Mouse (Mus musculus) kidney, embryonic 16.5 days (tissue): ENCODE measurements around the gene Ttc16. TPM values are rescaled to one million over a fixed set of nuclear protein-coding genes. Genes with fewer than 3 reads are reported as not detected.
A peak's percentile ranks its signal among the peaks of the same experiment; 100 is the strongest.

Source experiments
- ATAC-seq: fragments of 200-750 bp; cut with Nextera tagmentation; 2 replicates; pipeline ENCODE4 v1.8.0; 2017; ENCODE audit warnings: moderate TSS enrichment; ENCODE audit not compliant: low FRiP score, low TSS enrichment
- H3K27ac ChIP-seq: fragments of 300-500 bp; sonication (generic); 2 replicates; pipeline ENCODE4 v1.5.1; 2014; ENCODE audit warnings: low read length
- H3K27me3 ChIP-seq: fragments of 300-500 bp; sonication (generic); 2 replicates; pipeline ENCODE4 v1.6.1; 2014; ENCODE audit warnings: low read length, control low read depth, mixed read lengths; ENCODE audit not compliant: insufficient read depth
- H3K36me3 ChIP-seq: fragments of 300-500 bp; sonication (generic); 2 replicates; pipeline ENCODE4 v1.6.1; 2014; ENCODE audit warnings: low read length, control low read depth, mixed read lengths; ENCODE audit not compliant: insufficient read depth
- H3K4me1 ChIP-seq: fragments of 300-500 bp; sonication (generic); 2 replicates; pipeline ENCODE4 v1.6.1; 2014; ENCODE audit warnings: low read length, control low read depth, mixed read lengths; ENCODE audit not compliant: insufficient read depth
- H3K4me2 ChIP-seq: fragments of 300-500 bp; sonication (generic); replicated peaks from 2 replicates; pipeline ENCODE4 v1.6.1; 2014; ENCODE audit warnings: low read depth, low read length
- H3K4me3 ChIP-seq: fragments of 300-500 bp; sonication (generic); 2 replicates; pipeline ENCODE4 v1.5.1; 2014; ENCODE audit warnings: mild to moderate bottlenecking, low read length
- H3K9ac ChIP-seq: fragments of 300-500 bp; sonication (generic); replicated peaks from 2 replicates; pipeline ENCODE4 v1.6.1; 2014; ENCODE audit warnings: low read length
- H3K9me3 ChIP-seq: fragments of 300-500 bp; sonication (generic); 2 replicates; pipeline ENCODE4 v1.6.1; 2016; ENCODE audit warnings: low read length, control low read depth
- WGBS: fragments of 180-500 bp; shearing (Covaris S2); extraction: QIAGEN DNeasy Blood & Tissue Kit; methylation state at CpG from one replicate; pipeline ENCODE4 v1.1.7; 2014; 5-methylcytosine and 5-hydroxymethylcytosine counted together
- microRNA counts: library from miRNA; unstranded; fragments of <30 nt; microRNA quantifications from one replicate; lab custom pipeline; 2016
- microRNA-seq: library from miRNA; unstranded; fragments of <30 nt; microRNA quantifications from one replicate; pipeline ENCODE4, GENCODE M21; 2016
- polyA plus RNA-seq: library from polyadenylated mRNA; unstranded; fragments of >200 nt; fragmentation: Nextera tagmentation; extraction: Ambion mirVana; gene quantifications from 2 replicates; pipeline ENCODE4 v1.2.1, GENCODE M21; 2015

Ttc16 gene
- polyA plus RNA-seq, 1 experiment from 2014 or later, result 0.29 TPM

DNA sequence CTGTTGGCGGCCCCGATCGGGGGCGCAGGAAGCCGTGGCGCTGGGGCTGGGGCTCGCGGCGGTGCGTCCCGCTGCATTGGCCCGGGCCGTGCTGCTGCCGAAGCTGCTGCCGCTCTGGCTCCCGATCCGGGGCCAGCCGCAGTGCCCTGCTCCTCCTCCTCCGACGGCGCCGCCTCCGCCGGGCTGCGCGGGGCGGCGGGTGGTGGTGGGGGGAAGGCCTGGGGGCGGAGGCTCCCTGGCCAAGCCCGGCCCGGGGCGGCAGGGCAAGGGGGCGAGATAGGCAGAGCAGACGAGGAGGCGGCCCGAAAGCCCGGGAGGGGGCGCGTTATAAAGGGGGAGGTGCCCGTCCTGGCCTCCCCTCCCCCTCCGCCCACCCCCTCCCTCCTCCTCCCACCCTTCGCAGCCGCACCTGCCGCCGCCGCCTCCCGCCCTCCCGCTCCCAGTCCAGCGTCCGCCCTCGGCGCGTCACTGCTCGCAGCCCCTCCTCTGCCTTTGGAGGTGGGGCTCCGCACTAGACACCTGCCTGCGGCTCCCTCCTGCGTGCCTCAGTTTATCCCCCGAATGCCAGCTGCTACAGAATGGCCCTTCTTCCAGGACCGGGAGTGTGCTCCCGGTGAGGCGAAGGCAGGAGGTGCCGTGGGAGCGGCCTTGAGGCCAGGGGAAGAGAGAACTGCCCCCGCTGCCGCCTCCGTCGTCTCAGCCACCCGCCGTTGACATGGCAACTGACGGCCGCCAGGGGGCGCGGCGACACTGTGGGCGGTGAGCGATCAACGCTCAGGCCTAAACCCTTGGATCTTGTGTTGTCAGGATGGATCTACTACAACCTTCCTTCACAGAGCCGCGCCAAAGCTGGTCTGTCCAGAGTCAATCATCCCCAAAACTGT, 62.3 kb downstream of the Ttc16 start, which contains the start of gene Cdk9:
Gene Cdk9 (minus strand): TSS at position 143 of the 884 bp plus-strand sequence.
- WGBS, result under 1% methylated on average over 41 of the region's 79 CpGs
- peak within 1 kb of the TSS; percentile 91 for H3K9ac ChIP-seq

DNA sequence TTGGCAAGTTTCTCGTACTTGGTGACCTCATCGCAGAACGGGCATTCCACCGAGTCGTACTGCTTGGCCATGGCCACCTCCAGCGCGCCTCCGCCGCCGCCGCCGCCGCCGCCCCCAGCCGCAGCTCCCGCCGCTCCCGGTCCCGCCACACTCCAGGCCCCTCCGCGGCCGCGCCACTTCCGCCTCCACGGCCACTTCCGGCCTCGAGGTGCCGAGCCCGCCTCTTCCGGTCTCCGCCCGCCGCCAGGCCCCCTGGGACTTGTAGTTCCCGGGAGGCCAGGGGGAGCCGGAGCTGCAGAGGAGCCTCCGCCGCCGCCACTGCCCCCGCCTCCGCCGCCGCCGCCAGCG, 62.9 kb downstream of the Ttc16 start:
- Histone ChIP-seq H3K4me3 (peak overlapping the region; percentile 92), H3K9ac (peak overlapping the region; percentile 91)
- 1% methylated on average over 39 of the region's 44 CpGs for WGBS

More for the DNA sequence above, 62.3 kb downstream of the Ttc16 start, which contains the start of gene Cdk9:
- no peaks in the 10 kb centered on the region for H3K27me3 ChIP-seq
- H3K4me2 ChIP-seq, result peak within 1 kb of the TSS; percentile 71
- H3K27ac ChIP-seq, result peak within 1 kb of the TSS; percentile 97
- H3K9me3 ChIP-seq, result 0 out of 2 replicates have a peak, but pooled peaks cover 2% of the 10 kb centered on the region
- ATAC-seq, result peak; percentile 90
- H3K36me3 ChIP-seq, result peaks cover 28% of the 10 kb centered on the region
- H3K4me3 ChIP-seq, result peak within 1 kb of the TSS; percentile 92
- H3K4me1 ChIP-seq, result peaks cover 17% of the 10 kb centered on the region

DNA sequence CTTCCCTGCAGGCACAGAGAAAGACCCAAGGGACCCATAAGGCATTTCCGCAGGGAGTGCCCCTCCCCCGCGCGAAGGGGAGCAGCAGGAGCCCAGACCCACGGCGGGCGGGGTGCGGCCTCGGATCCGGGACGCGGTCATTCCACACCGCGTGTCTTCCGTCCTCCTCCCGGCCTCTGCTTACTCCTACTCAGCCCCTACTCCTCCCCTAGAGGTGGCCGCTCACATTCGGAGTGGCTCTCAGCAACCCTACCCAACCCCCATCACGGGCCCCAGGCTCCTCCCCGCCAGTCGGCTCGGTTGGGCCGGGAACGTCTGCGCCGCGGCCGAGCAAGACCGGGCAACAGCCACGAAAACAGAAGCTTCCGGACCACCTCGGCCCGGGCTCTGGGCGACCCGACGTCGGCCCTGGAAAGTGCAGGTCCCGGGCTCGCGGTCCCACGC, 63.3 kb downstream of the Ttc16 start:
- H3K9ac ChIP-seq, result peak overlapping the region; percentile 91
- no peaks in the 10 kb centered on the region for H3K27me3 ChIP-seq
- peak overlapping the region; percentile 92 for H3K4me3 ChIP-seq
- peak overlapping the region; percentile 97 for H3K27ac ChIP-seq
- H3K4me1 ChIP-seq, result peaks cover 17% of the 10 kb centered on the region
- ATAC-seq, result peak; percentile 61
- peak overlapping the region; percentile 71 for H3K4me2 ChIP-seq
- WGBS, result under 1% methylated on average over 41 of the region's 41 CpGs
- H3K9me3 ChIP-seq, result 0 out of 2 replicates have a peak, but pooled peaks cover 2% of the 10 kb centered on the region
- H3K36me3 ChIP-seq, result peaks cover 37% of the 10 kb centered on the region

More for the DNA sequence above, 62.9 kb downstream of the Ttc16 start:
- Histone ChIP-seq H3K27me3 (no peaks in the 10 kb centered on the region), H3K27ac (peak overlapping the region; percentile 97), H3K4me2 (peak overlapping the region; percentile 71), H3K9me3 (0 out of 2 replicates have a peak, but pooled peaks cover 2% of the 10 kb centered on the region), H3K4me1 (peaks cover 17% of the 10 kb centered on the region), H3K36me3 (peaks cover 34% of the 10 kb centered on the region)
- ATAC-seq, result peak; percentile 90

GRCm38 (mm10) chr2:32711301-32712056, 64.0 kb downstream of the Ttc16 start:
- ATAC-seq, result no peak
- Histone ChIP-seq H3K4me3 (peak overlapping the region; percentile 92), H3K36me3 (peaks cover 44% of the 10 kb centered on the region), H3K4me2 (peak overlapping the region; percentile 71), H3K9me3 (no peaks in the 10 kb centered on the region), H3K27ac (peak overlapping the region; percentile 97), H3K27me3 (no peaks in the 10 kb centered on the region), H3K4me1 (peaks cover 17% of the 10 kb centered on the region), H3K9ac (peak overlapping the region; percentile 91)
- 22% methylated on average over 9 of the region's 9 CpGs for WGBS

DNA sequence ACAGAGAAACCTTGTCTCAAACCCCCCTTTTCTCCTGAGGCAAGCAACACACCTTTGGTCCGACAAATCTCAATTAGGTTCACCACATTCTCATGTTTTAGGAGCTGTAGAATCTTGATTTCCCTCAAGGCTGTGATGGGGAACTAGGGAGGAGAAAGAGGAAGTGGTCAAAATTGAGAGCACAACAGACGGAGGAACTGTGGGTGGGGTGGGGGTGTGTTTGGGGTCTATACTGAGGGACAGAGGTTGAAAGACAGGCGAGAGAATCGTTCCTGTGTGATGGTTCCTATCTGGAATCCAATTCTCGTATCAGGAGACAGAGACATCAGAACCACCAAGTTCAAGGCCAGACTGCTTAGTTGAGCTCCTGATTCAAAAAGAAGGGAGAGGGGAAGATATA, 65.0 kb downstream of the Ttc16 start:
- H3K9ac ChIP-seq, result no peak overlapping the region
- WGBS, result 83% methylated on average over 5 of the region's 5 CpGs
- H3K27ac ChIP-seq, result no peak overlapping the region
- H3K27me3 ChIP-seq, result no peaks in the 10 kb centered on the region
- H3K4me1 ChIP-seq, result peaks cover 17% of the 10 kb centered on the region
- no peak for ATAC-seq
- no peak overlapping the region for H3K4me3 ChIP-seq
- no peak overlapping the region for H3K4me2 ChIP-seq
- peaks cover 54% of the 10 kb centered on the region for H3K36me3 ChIP-seq
- H3K9me3 ChIP-seq, result no peaks in the 10 kb centered on the region

- 93% methylated on average over 20 of the region's 20 CpGs for WGBS
- Histone ChIP-seq H3K36me3 (peaks cover 60% of the 10 kb centered on the region), H3K4me1 (peaks cover 17% of the 10 kb centered on the region), H3K4me2 (no peak overlapping the region), H3K9me3 (no peaks in the 10 kb centered on the region), H3K4me3 (no peak overlapping the region), H3K9ac (no peak overlapping the region), H3K27ac (no peak overlapping the region), H3K27me3 (no peaks in the 10 kb centered on the region)
- no peak for ATAC-seq
These were observed 65.8 kb downstream of the Ttc16 start for GRCm38 (mm10) chr2:32709521-32710137.

DNA sequence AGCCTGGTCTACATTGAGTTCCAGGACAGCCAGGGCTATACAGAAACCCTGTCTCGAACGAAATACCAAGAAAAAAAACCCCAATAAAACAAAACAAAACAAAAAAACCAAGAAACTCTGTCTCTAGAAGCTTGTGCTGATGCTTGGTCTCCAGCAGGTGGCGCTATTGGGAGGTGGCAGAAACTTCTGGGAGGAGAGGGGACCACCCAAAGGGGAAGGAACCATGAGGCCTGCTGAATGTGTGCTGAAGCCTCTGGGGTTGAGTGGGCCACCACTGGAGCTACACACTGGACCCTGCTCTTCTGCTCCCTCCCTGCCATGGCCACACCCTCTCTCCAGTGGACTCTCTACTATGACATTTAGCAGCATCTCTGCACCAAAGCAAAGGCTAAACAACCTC, 66.8 kb downstream of the Ttc16 start:
- ATAC-seq, result no peak
- H3K27ac ChIP-seq, result no peak overlapping the region
- H3K4me3 ChIP-seq, result no peak overlapping the region
- no peaks in the 10 kb centered on the region for H3K27me3 ChIP-seq
- peaks cover 68% of the 10 kb centered on the region for H3K36me3 ChIP-seq
- H3K9me3 ChIP-seq, result no peaks in the 10 kb centered on the region
- peaks cover 10% of the 10 kb centered on the region for H3K4me1 ChIP-seq
- no peak overlapping the region for H3K4me2 ChIP-seq
- whole genome bisulfite sequencing, result 33% methylated on average over 3 of the region's 3 CpGs
- no peak overlapping the region for H3K9ac ChIP-seq

MicroRNAs within 50 kb of the gene (microRNA counts, 519-probe panel; counts per million panel counts)
- 104 counts per million, percentile 35 among the panel's probes with 10 or more counts for microRNA mmu-miR-2861 (lab: Ali Mortazavi, UCI)

Small RNA genes lying within 50 kb of the gene (microRNA-seq; reads per million reads assigned to microRNA genes)
- gene Mir2861, result not detected
- not detected for gene Mir3960

Other genes starting within 250 kb of the Ttc16 start
- 13.3 and 15.0 TPM in 2 replicates for gene Fam102a, start 240.3 kb downstream of the Ttc16 start, polyA plus RNA-seq
- gene Dpm2, start 204.8 kb downstream of the Ttc16 start, polyA plus RNA-seq, result 106 and 108 TPM in 2 replicates
- gene Pip5kl1, start 200.8 kb downstream of the Ttc16 start, polyA plus RNA-seq, result 2.5 and 2.6 TPM in 2 replicates
- gene 9430097D07Rik, start 199.9 kb downstream of the Ttc16 start, polyA plus RNA-seq, result 0.12 and 0.16 TPM in 2 replicates
- gene St6galnac4, start 188.5 kb downstream of the Ttc16 start, polyA plus RNA-seq, result 24.7 TPM in 2 replicates
- 18.5 and 18.6 TPM in 2 replicates for gene St6galnac6, start 175.9 kb downstream of the Ttc16 start, polyA plus RNA-seq
- gene Ak1, start 153.9 kb downstream of the Ttc16 start, polyA plus RNA-seq, result 35.7 and 39.1 TPM in 2 replicates
- gene Eng, start 129.0 kb downstream of the Ttc16 start, polyA plus RNA-seq, result 93.6 and 98.7 TPM in 2 replicates
- gene Fpgs, start 71.5 kb downstream of the Ttc16 start, polyA plus RNA-seq, result 42.3 and 45.1 TPM in 2 replicates
- gene Cdk9, start 62.6 kb downstream of the Ttc16 start, polyA plus RNA-seq, result 113 and 115 TPM in 2 replicates
- gene Sh2d3c, start 54.6 kb downstream of the Ttc16 start, polyA plus RNA-seq, result 41.5 and 44.2 TPM in 2 replicates
- gene 6330409D20Rik, start 34.6 kb downstream of the Ttc16 start, polyA plus RNA-seq, result 0.16 TPM in 1 of 2 replicates, not detected in the other
- gene Tor2a, start 18.4 kb downstream of the Ttc16 start, polyA plus RNA-seq, result 79.3 and 82.9 TPM in 2 replicates
- gene Ptrh1, start 153 bp upstream of the Ttc16 start, polyA plus RNA-seq, result 6.1 and 6.8 TPM in 2 replicates
- 0.29 and 0.32 TPM in 2 replicates for gene Cfap157, start 8.8 kb upstream of the Ttc16 start, polyA plus RNA-seq
- gene Stxbp1, start 71.6 kb upstream of the Ttc16 start, polyA plus RNA-seq, result 19.6 and 22.3 TPM in 2 replicates
- gene Fam129b, start 100.5 kb upstream of the Ttc16 start, polyA plus RNA-seq, result 54.4 and 56.2 TPM in 2 replicates
- gene Rpl12, start 185.9 kb upstream of the Ttc16 start, polyA plus RNA-seq, result 149 and 176 TPM in 2 replicates
- gene Lrsam1, start 186.0 kb upstream of the Ttc16 start, polyA plus RNA-seq, result 11.7 and 12.2 TPM in 2 replicates
- 36.9 and 39.2 TPM in 2 replicates for gene Slc2a8, start 206.4 kb upstream of the Ttc16 start, polyA plus RNA-seq